Mouse (Mus musculus) monocyte, adult 2 months (primary cell): ENCODE results near the gene Tmem60.

Experiments used
- DNase-seq, 2 experiments: peaks; one replicate each; pipeline ENCODE4 v3.0.0; 2022; ENCODE audit warnings: low spot score in 2 of 2, low read depth in 1 of 2

The Tmem60 gene

GRCm38 (mm10) chr5:20881915-20882800 lies at the start of gene Tmem60, which contains the start of gene Phtf2:
Gene Tmem60, plus strand, starts transcription at chr5:20882191.
Gene Phtf2, minus strand, starts transcription at chr5:20882124.
- peak; percentile 95 to 98 for DNase-seq

GRCm38 (mm10) chr5:20834399-20834798 lies 47.6 kb upstream of the Tmem60 start:
- no peak for DNase-seq

DNA sequence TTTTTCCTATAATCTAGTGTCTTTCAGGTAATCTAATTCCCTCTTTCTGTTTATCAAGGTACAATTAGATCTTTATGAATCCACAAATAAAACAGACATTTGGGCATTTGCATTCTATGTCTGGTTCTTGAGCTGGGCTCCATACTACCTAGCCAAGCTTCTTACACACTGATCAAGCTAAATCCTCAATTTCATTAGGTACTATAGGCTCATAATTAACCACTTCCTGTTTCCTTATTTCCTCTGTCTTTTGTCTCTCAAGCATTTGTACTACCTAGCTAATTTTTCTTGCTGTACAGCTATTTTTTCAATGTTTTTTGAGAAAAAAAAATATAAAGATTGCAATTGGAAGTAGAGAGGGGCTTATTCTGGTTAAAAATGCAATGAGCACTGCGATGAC lies 44.9 kb upstream of the Tmem60 start:
- no peak for DNase-seq

DNA sequence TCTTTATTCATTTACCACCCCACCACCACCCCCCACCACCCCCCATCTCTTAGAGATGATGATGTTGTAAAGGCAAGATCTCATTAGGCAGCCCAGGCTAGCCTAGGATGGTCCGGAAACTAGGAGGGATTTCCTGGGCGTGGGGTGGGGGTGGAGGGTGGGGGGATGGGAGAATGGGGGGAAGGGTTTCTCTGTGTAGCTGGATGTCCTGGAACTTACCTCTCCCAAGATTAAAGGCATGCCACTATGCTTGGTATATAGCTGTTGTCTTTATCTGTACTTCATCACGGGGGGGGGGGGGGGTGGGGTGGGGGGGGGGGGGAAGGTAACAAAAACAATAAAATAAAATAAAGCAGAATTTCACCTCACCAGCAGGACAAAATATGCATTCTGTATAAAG lies 38.6 kb upstream of the Tmem60 start:
- no peak for DNase-seq

DNA sequence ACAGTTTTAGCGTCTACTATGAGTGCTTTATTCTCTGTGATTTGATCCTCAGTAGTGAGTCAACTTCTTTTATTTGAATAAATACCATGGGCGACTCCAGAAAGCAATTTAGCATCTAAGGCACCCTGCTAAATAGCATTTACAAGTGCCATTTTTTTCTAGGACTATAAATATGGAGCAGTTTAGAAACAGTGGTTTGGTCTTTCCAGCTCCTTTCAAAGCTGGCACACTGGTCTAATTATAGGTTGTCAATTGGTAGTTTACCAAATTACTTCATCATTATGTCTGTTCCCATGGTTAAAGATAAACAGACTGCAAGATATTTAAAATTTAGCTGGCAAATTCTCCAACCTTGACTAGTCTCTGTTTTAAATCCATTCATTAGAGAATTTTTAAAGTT lies 38.2 kb upstream of the Tmem60 start:
- no peak for DNase-seq

DNA sequence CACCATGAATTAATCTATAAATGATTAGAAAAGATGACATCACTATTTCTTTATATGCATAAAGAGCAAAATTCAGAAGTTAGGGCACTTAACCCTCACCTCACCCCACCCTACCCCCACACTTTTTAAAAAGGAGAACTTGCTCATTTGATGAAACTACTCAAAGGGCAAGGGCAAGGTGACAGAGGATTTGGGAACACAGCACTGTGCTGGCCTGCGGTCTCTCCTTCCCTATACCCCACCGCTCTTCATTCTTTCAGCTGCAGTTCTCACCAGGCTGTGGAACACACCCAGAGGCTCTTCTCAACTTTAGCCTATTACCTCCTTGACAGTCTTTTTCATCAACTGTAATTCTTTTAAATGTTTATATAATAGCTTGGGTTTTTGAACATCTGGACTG lies 35.0 kb upstream of the Tmem60 start:
- no peak for DNase-seq

DNA sequence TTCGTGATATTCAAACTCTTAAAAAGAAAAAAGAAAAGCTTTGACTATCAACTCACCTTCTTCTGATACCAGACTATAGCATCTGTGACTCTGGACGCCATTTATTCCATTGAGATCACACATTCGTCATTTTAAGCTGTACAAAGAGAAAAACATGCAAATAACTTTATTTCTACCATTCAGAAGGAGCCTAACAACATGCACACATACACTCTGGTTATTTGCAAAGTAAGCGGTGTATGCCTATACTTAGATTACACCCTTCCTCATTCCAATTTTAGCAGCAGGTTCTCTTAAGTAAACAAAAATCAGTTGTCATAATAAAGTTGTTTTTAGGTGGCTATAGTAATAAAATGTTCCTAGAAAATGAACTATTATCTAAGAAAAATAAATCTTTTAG lies 26.9 kb upstream of the Tmem60 start:
- no peak for DNase-seq

GRCm38 (mm10) chr5:20858404-20858803 lies 23.6 kb upstream of the Tmem60 start:
- no peak for DNase-seq

DNA sequence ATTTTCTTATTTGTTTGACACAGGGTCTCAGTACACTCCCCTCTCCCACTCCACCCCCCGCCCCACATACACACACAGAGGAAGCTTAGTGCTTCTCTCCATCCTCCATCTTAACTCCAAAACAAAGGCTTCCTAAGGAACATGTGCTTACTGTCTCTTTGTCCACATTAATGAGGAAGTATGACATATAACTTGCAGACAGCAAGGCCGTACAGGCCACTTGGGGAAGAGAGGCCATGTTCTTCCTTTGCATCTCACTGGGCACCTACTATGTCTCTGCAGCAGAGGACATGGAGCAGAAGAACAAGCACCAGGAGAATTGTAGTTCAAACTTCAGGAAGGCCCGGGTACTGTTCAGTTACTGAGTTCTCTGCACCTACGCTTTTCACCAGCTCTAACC lies 21.4 kb upstream of the Tmem60 start:
- no peak for DNase-seq

- no peak for DNase-seq
Observed at GRCm38 (mm10) chr5:20861901-20862300, 20.1 kb upstream of the Tmem60 start.

- no peak for DNase-seq
Observed at GRCm38 (mm10) chr5:20864216-20864969, 17.6 kb upstream of the Tmem60 start.

GRCm38 (mm10) chr5:20865193-20865755 lies 16.7 kb upstream of the Tmem60 start:
- no peak for DNase-seq

- no peak for DNase-seq
Observed at GRCm38 (mm10) chr5:20873146-20873545, 8.8 kb upstream of the Tmem60 start.

DNA sequence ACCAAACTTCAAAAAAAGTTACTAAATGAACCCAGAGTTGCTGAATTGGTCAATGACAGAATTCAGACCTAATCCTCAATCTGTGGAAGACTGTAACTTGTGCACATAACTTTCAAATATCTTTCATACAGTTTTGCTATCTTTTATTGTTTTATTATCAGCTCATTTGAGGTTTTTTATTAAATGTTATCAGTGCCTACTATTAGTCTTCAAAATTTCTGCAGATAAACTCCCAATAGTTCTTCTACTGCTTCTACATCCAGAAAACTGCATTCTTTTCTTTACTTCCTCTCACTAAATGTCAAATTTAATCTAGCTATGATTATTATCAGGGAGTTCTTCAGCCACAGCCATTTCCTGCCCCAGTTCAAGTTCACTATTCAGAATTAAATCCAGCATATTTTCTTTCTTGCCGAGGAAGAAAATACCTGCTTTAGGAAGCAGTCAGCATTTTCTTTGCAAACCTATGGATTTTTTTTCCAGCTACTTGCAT lies 5.0 kb upstream of the Tmem60 start:
- no peak for DNase-seq

DNA sequence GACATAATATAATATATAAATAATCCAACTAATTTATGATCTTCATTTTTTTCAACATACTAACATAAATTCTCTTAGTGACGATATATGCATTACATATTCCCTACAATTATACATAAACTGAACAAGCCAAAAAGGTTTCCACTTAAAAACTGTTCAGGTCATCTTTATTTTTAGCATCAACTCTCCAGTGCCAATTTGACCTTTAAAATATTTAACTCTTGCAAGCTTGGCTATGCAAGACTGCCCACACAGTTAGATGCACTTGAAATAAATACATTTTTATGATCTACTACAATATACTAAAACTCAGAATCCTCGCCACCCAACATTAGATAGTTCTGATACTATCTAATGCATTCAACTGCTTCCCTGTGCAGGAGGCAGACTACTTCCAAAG lies 1.6 kb upstream of the Tmem60 start:
- no peak for DNase-seq

DNA sequence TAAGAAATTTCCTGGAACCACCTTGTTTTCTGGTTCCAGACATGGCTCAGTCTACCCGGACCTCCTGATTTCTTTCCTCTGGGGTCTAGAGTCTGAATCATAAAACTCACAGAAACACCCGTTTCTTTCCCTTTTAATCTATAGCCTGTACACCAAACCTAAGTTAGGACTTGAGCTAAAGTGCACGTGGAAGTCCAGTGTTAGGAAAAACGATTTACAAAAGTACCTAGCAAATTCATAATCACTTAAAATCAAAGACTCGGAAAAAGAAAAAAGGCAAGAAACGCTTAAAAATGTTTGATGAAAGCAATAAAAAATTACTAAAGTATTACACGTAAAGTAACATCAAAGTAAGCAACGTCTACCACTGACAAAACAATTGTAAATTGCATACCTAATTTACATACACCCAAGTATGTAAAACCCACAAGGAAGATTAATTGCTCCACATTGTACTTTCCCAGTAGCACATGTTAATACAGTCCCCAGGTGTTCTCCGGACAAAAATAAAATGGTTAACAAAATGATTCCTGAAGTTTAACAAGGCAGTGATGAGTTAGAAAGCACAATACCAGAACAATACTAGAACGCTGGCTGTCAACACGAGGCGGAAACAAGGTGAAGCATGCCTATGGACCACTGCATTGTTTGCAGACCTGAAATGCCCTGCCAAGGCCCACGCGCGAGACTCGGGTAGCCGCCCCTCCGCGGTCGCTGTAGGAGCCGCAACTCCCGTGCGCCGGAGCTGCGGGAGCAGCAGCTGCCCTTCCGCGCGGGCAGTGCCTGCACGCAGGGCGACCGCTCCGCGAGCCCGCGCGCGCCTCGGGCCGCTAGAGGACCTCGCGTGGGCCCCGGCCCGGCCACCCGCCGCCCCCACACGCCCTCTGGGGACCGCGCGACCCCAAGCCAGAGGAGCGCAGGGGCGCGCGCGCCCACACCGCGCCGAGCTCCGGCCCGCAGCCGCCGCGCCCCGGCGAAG lies 905 bp upstream of the Tmem60 start:
- DNase-seq, result no peak

- DNase-seq, result no peak
Observed at GRCm38 (mm10) chr5:20884036-20884620, 2.1 kb downstream of the Tmem60 start.

DNA sequence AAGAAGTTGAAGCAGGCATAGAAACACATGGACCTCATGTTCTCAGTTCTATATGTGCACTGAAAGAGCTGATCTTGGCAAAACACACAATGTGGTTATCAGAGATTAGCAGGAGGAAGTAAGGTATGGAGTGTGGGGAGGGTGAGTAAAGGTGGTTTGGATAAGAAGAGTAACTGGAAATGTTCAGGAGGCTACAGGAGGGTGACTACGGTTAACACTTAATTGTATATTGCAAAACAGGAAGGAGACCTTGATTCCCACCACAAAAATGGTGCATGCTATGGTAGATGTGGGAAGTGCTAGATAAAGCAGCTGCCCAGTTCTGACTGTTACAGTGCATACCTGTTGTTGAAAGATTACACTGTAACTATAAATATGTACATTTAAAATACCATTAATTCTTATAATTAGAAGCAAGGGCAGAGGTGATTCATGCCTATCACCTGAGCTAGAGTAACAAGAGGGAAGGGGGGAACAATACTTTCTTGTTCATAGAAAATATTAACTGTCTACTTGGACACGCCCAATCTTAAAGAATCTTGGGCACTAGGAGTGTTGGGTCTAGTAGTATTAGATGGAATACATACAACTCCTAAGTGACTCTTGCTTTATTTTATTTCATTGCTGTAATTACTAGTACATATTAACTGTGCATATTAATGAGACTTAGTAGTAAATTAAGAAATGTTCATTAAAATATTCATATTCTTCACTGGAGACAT lies 15.6 kb downstream of the Tmem60 start:
- no peak for DNase-seq

GRCm38 (mm10) chr5:20904647-20905046 lies 22.7 kb downstream of the Tmem60 start:
- no peak for DNase-seq

GRCm38 (mm10) chr5:20905437-20905836 lies 23.4 kb downstream of the Tmem60 start:
- no peak for DNase-seq
